Mouse (Mus musculus) frontal cortex, adult 2 months (tissue): ENCODE results near the gene Cyp27a1. TPM values are rescaled to one million over a fixed set of nuclear protein-coding genes. Genes with fewer than 3 reads are reported as not detected.

Experiments
- DNase-seq, 2 experiments: peaks; one replicate each; pipeline ENCODE4 v3.0.0; 2022; ENCODE audit warnings: low spot score in 1 of 2; ENCODE audit errors: extremely low spot score in 1 of 2
- polyA plus RNA-seq: library from polyadenylated mRNA; depleted of rRNA; stranded (reverse); fragments of >200 nt; gene quantifications from 2 replicates; pipeline ENCODE4 v1.2.3, GENCODE M21; 2012; rRNA removed

The Cyp27a1 gene
- 14.1 and 14.5 TPM in 2 replicates for polyA plus RNA-seq

DNA sequence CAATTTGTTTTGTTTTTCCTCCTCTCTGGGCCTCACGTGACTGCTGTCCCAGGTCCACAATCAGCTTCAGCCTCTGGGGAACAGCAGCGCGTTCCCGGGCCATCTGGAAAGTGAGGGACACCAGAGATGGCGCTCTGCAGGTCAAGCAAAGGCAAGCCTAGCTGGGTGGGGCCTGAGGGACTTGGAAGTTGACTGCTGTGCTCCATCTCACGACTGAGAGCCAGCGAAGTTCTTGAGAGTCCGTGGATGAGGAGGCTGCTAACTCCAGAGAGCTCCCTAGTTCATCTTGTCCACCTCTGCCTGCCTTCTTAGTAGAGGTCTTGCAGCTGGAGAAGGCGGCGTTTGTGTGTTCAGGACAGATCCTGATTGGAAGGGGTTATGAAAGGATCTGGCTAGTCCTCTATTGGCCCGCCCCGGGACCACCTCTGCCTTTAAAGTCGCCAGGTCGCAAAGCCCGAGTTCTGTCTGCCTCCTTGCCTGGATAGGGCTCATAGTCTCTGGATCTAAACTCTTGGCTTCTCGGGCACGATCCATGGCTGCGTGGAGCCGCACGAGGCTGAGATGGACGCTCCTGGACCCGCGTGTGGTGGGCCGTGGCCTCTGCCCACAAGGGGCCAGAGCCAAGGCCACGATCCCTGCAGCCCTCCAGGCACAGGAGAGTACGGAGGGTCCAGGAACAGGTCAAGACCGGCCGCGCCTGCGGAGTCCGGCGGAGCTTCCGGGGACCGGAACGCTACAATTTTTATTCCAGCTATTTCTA lies at the start of gene Cyp27a1:
TSS of gene Cyp27a1 (plus strand) at position 476 of the 760 bp plus-strand sequence.
- DNase-seq, result peak in 1 of 2 experiments; percentile 19

DNA sequence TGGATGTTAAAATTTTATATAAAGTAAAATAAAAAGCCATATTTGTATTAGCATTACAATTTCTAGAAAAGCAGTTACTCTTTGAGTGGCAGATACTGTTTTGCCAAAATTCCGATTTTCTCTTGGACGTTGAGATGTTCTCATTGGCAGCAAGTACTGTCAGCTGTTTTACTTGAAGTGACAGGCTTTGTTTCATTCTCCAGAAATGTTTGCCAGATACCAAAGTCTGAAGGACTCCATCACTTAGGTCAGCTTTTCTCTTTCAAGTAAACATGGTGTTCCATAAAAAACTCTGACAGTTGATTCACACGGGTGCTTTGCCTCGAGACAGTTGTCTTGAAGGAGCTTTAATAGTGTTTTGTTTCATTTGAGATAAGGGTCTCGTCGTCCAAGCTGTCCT lies 48.2 kb upstream of the Cyp27a1 start:
- no peak for DNase-seq

GRCm38 (mm10) chr1:74668371-74668770 lies 45.0 kb upstream of the Cyp27a1 start:
- no peak for DNase-seq

DNA sequence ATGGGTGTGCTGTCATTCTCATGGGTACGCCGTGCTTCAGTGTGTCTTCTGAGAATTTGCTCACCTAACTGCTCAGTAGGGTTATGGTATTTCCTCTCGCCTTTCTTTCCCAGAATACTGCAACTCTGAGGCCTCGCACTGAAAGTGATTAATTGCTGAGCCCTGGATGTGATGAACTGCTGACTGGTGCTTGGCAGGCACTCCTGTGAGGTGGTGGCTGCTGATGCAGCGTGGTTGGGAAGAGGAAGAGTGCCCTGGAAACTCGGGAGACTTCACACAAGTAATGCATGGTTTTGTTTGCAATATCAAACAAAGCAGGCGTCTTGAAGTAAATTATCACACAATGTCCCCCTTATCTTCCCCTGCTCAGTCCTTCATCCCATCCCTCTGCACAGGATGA lies 40.6 kb upstream of the Cyp27a1 start:
- peak in 1 of 2 experiments; percentile 19 for DNase-seq

DNA sequence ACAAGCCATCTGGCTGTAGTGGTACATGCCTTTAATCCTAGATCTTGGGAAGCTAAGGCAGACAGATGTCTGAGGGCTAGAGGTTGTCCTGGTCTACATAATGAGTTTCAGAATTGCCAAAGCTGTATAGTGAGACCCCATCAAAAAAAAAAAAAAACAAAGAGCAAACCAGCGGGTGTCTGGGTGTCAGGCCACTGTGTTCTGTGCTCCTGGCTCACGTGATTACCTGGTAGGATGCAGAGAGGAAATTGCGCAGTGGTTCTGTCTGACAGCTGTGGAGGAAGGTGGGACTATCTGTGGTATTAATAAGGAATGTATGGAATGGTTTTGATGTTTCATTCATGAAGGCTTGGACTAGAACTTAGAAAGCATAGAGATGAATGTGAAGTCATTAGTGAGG lies 36.5 kb upstream of the Cyp27a1 start:
- no peak for DNase-seq

DNA sequence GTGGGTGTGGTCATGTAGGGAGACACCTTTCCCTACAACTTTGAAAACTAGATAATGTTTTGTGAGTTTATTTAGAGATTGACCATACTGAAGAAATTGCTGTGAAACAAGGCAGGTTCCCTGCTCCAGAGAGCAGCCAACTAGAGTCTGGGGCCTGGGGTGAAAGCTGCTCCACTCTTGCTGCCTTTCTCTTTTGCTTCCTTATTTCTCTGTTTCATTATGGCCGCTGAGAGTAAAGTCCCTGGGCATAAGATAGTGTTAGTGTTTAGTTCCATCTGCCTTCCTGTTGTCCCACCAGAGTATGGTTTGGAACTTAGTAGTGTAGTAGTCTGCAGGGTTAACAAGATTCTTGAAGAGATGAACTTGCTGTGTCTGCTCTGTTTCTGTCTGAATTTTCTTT lies 35.5 kb upstream of the Cyp27a1 start:
- no peak for DNase-seq

DNA sequence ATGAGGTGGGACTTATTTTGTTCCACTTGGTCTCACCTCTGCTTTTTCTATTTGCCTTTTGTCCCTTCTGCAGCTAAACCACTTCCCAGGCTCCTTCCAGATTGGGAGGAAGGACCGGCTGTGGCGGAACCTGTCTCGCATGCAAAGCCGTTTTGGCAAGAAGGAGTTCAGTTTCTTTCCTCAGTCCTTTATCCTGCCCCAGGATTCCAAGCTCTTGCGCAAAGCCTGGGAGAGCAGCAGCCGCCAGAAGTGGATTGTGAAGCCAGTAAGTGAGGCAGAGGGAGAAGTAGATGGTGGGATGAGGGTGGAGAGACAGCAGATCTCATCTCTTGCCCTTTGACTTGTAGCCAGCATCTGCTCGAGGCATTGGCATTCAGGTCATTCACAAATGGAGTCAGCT lies 26.2 kb upstream of the Cyp27a1 start:
- DNase-seq, result no peak

- no peak for DNase-seq
These were observed 19.3 kb upstream of the Cyp27a1 start for GRCm38 (mm10) chr1:74693891-74694583.

GRCm38 (mm10) chr1:74695836-74696235 lies 17.5 kb upstream of the Cyp27a1 start:
- DNase-seq, result no peak

DNA sequence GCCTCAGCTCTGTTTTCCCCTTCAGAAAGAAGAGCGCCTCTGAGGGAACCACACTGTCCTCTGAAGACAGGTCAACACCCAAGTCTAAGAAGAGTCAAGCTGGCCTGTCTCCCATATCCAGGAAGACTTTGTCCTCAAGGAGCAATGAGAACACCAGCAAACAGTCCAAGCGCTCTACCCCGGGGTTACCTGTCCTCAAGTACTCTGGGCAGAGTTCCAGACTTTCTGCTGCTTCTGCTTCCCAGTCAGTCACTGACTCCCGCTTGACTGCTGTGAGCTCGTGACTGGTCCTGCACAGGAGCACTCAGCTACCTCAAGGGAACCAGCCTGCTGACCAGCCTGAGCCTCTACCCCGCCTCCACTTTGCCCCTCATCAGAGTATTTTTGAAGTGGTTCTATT lies 16.0 kb upstream of the Cyp27a1 start:
- no peak for DNase-seq

GRCm38 (mm10) chr1:74698353-74698752 lies 15.0 kb upstream of the Cyp27a1 start:
- DNase-seq, result no peak

- no peak for DNase-seq
These were observed 14.6 kb upstream of the Cyp27a1 start for GRCm38 (mm10) chr1:74698791-74699190.

DNA sequence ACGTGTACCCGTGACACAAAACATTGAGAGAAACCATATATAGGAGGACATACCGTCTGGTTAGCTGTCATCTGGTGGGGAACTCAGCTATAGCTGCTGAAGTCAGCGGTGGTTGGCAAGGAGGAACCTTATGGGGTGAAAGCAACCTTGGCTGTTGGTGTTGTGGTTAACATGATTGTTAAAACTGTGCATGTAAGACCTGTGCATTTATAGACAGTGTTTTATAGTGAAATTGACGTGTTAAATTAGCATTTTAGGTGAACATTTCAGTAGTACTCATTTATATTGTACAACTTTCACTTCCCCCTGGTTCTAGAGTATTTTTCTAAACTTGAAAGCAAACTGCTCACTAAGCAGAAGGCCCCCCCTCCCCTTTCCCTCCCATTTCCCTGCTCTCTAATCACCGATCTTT lies 11.2 kb upstream of the Cyp27a1 start:
- DNase-seq, result no peak

DNA sequence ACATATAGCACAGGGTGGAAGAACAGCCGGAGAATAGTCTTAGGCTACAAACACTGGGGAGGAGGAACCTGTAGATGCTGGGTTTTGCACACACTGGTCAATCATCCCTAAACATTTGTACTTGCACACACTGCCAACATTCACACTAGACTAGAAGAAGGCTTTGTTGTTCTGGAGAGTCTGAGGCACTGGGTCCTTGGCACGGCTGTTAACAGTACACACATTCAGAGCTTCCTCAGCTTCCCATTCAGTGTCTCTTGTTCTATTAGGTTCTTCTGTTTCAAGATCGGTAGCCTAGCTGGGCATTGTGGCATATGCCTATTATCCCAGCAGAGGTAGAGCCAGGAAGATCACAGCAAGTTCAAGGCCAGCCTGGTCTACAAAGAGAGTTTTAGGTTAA lies 9.2 kb upstream of the Cyp27a1 start:
- DNase-seq, result no peak

DNA sequence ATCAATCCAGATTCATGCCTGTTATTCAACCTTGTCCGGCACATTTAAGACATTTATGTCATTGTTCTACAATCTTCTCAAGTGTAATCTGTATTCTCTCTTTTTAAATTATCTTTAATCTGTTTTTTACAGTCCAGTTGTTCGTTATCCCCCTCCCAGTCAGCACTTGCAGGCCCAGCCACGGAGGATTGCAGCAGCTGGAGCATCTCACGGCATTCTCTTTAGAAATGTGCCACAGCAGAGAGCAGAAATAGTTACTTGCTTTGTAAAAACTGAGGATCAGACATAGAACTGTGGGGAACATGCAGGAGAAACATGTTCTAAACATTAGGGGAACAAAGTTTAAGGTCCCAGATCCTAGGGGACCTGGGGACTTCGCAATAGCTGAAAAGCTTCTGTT lies 8.4 kb upstream of the Cyp27a1 start:
- no peak for DNase-seq

- DNase-seq, result no peak
These were observed 3.8 kb upstream of the Cyp27a1 start for GRCm38 (mm10) chr1:74709566-74709965.

DNA sequence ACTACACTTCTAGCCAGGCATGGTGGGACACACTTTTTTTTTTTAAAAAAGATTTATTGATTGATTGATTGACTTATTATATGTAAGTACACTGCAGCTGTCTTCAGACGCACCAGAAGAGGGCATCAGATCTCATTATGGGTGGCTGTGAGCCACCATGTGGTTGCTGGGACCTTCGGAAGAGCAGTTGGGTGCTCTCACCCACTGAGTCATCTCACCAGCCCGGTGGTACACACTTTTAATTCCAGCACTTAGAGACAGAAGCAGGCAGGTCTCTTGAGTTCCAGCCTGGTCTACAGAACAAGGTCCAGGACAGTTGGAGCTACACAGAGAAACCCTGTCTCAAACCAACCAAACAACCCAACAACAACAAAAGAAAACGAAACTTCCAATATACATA lies 1.3 kb upstream of the Cyp27a1 start:
- no peak for DNase-seq

GRCm38 (mm10) chr1:74712461-74713098 lies 794 bp upstream of the Cyp27a1 start:
- DNase-seq, result no peak

- DNase-seq, result no peak
These were observed 721 bp downstream of the Cyp27a1 start for GRCm38 (mm10) chr1:74713859-74714730.

GRCm38 (mm10) chr1:74714967-74715366 lies 1.6 kb downstream of the Cyp27a1 start:
- DNase-seq, result no peak

DNA sequence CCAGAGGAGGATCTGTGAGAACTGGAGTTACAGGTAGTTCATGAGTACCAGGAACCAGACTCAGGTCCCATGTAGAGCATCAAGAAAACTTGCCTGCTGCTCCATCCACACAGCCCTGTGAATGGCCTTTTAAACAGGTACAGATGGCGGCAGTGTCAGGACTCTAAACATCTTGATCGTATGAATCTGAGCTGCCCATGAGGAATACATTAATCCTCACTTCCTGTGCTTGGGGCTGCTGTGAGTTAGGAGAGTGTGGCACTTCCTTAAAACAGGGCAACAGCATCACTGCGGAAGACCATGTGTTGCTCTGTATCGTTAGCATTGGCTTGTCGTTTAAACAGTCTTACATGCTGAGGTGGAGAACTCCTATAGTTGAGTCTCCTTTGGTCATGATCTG lies 2.1 kb downstream of the Cyp27a1 start:
- no peak for DNase-seq
